Mouse (Mus musculus): ENCODE measurements around the gene Mcam. TPM values are rescaled to one million over a fixed set of nuclear protein-coding genes. Genes with fewer than 3 reads are reported as not detected.
A peak's percentile ranks its signal among the peaks of the same experiment; 100 is the strongest.
"Not testable (repeated sequence)": the region's sequence is repeated elsewhere in the genome, so short reads cannot be mapped to it uniquely, and the experiment has no call there.

Gene Mcam
- polyA plus RNA-seq, 1 experiment from 2014 or later: 72.8 TPM

DNA sequence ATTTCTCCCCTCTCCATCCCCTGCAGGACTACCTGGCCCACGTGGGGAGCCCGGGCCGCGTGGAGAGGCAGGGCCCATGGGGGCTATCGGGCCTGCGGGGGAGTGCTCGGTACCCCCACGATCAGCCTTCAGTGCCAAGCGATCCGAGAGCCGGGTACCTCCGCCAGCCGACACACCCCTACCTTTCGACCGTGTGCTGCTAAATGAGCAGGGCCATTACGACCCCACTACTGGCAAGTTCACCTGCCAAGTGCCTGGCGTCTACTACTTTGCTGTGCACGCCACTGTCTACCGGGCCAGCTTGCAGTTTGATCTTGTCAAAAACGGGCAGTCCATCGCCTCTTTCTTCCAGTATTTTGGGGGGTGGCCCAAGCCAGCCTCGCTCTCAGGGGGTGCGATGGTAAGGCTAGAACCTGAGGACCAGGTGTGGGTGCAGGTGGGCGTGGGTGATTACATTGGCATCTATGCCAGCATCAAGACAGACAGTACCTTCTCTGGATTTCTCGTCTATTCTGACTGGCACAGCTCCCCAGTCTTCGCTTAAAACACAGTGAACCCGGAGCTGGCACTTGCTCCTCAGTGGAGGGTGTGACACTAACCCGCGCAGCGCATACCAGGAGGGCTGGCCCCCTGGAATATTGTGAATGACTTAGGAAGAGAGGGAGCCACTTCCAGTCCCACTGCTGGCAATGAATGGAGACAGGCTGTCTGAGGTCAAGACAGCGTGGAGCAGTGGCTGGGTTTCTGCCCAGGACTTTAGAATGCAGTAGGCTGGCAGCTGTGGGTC is 25.8 kb upstream of the Mcam start:
- H3K27me3 ChIP-seq: no peaks in the 10 kb centered on the region
- no peak for DNase-seq (ENCODE audit: low read depth, low spot score)
- ChIA-PET CTCF (interaction anchor here (1.3 to 1.8 kb wide), 5 partner anchors 11 to 34 kb away, joined by 3 to 6 read pairs (median 5); no protein-coding TSS in a partner anchor), POLR2A (interaction anchor here (1.1 kb wide), 1 partner anchor 125 kb away, joined by 3 read pairs; the partner anchor contains the start of gene Cbl)
- in situ Hi-C loops (cut with MboI; ENCODE audit: low pct_unique_long_range_greater_than_20kb): no loop called here
- TF ChIP-seq CTCF (IDR thresholded peaks at IDR 0.05): no peak
- no peak for ATAC-seq

- DNase-seq (ENCODE audit: low read depth, low spot score) (no peak), ATAC-seq (no peak)
- in situ Hi-C loops (cut with MboI; ENCODE audit: low pct_unique_long_range_greater_than_20kb): no loop called here
- no peak for TF ChIP-seq CTCF (IDR thresholded peaks at IDR 0.05)
- CTCF ChIA-PET: interaction anchor here (1.0 to 1.8 kb wide), 7 partner anchors 10 to 35 kb away, joined by 3 to 6 read pairs (median 5); no protein-coding TSS in a partner anchor
- POLR2A ChIA-PET: no interaction called here
- no peaks in the 10 kb centered on the region for H3K27me3 ChIP-seq
Measured at GRCm38 (mm10) chr9:44109360-44110095, 24.7 kb upstream of the Mcam start.

GRCm38 (mm10) chr9:44111909-44112308 is 22.4 kb upstream of the Mcam start:
- peak; percentile 10 for ATAC-seq
- in situ Hi-C loops (cut with MboI; ENCODE audit: low pct_unique_long_range_greater_than_20kb); H3K27me3 ChIP-seq; POLR2A ChIA-PET; CTCF ChIA-PET; DNase-seq (ENCODE audit: low read depth, low spot score): not testable (repeated sequence)

GRCm38 (mm10) chr9:44113105-44113789 is 21.0 kb upstream of the Mcam start, which contains the start of the genes Gm49380 and Rnf26:
TSS of gene Gm49380 (minus strand) at chr9:44113500.
TSS of gene Rnf26 (minus strand) at chr9:44113517.
- POLR2A ChIA-PET: no interaction called here
- in situ Hi-C loops (cut with MboI; ENCODE audit: low pct_unique_long_range_greater_than_20kb): no loop called here
- H3K27me3 ChIP-seq: no peaks in the 10 kb centered on the region
- no peak for TF ChIP-seq CTCF (IDR thresholded peaks at IDR 0.05)
- peak; percentile 91 for ATAC-seq
- DNase-seq (ENCODE audit: low read depth, low spot score): peak; percentile 85
- CTCF ChIA-PET: interaction anchor here (0.8 to 1.3 kb wide), 3 partner anchors 25 to 46 kb away, joined by 3 to 4 read pairs (median 3); no protein-coding TSS in a partner anchor

GRCm38 (mm10) chr9:44114453-44114852 is 19.8 kb upstream of the Mcam start:
- no peak for ATAC-seq
- in situ Hi-C loops (cut with MboI; ENCODE audit: low pct_unique_long_range_greater_than_20kb): no loop called here
- ChIA-PET POLR2A (no interaction called here), CTCF (interaction anchor here (0.8 to 1.3 kb wide), 2 partner anchors 26 to 47 kb away, joined by 3 to 4 read pairs; no protein-coding TSS in a partner anchor)
- no peak for DNase-seq (ENCODE audit: low read depth, low spot score)
- H3K27me3 ChIP-seq: no peaks in the 10 kb centered on the region
- no peak for TF ChIP-seq CTCF (IDR thresholded peaks at IDR 0.05)

GRCm38 (mm10) chr9:44115599-44115998 is 18.7 kb upstream of the Mcam start:
- TF ChIP-seq CTCF (IDR thresholded peaks at IDR 0.05): no peak
- CTCF ChIA-PET: interaction anchor here (0.9 to 1.1 kb wide), 2 partner anchors 33 to 84 kb away, joined by 3 read pairs; no protein-coding TSS in a partner anchor
- POLR2A ChIA-PET: interaction anchor here (0.5 to 0.6 kb wide), 2 partner anchors 9 to 160 kb away, joined by 3 to 4 read pairs; no protein-coding TSS in a partner anchor
- no peaks in the 10 kb centered on the region for H3K27me3 ChIP-seq
- in situ Hi-C loops (cut with MboI; ENCODE audit: low pct_unique_long_range_greater_than_20kb): no loop called here
- DNase-seq (ENCODE audit: low read depth, low spot score): no peak
- no peak for ATAC-seq

- DNase-seq (ENCODE audit: low read depth, low spot score): no peak
- H3K27me3 ChIP-seq: no peaks in the 10 kb centered on the region
- no peak for ATAC-seq
- ChIA-PET CTCF (interaction anchor here (0.9 to 1.1 kb wide), 2 partner anchors 33 to 84 kb away, joined by 3 read pairs; no protein-coding TSS in a partner anchor), POLR2A (no interaction called here)
- in situ Hi-C loops (cut with MboI; ENCODE audit: low pct_unique_long_range_greater_than_20kb): no loop called here
- peak; percentile 34 for TF ChIP-seq CTCF (IDR thresholded peaks at IDR 0.05)
Measured at GRCm38 (mm10) chr9:44116182-44116581, 18.1 kb upstream of the Mcam start.

- CTCF ChIA-PET: interaction anchor here (0.7 to 1.7 kb wide), 9 partner anchors 10 to 135 kb away, joined by 3 to 5 read pairs (median 3); no protein-coding TSS in a partner anchor
- no peak for DNase-seq (ENCODE audit: low read depth, low spot score)
- no peaks in the 10 kb centered on the region for H3K27me3 ChIP-seq
- POLR2A ChIA-PET: no interaction called here
- peak; percentile 74 for TF ChIP-seq CTCF (IDR thresholded peaks at IDR 0.05)
- ATAC-seq: no peak
- in situ Hi-C loops (cut with MboI; ENCODE audit: low pct_unique_long_range_greater_than_20kb): no loop called here
Measured at GRCm38 (mm10) chr9:44119011-44119410, 15.3 kb upstream of the Mcam start.

DNA sequence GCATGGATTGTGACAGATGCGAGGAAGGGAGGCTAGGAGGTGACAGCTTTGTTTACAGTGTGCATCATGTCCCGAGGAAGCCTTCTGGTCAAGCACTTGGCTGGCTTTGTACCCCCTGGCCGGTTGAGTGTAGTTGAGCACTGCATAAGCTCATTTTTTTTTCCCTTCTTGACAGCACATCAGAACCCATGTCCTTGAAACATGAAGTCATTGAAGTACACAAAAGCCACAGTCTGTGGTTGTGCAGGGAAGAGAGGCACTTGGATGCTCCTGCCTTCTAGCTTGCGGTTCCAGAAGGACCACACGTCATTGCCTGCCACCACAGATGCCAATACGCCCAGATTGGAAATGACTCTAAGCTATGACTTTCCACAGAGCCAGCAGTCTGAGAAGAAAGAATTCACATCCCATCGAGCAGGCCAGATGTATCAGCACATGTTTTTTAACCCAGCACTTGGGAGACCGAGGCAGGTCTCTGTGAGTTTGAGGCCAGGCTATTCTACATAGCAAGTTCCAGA is 14.3 kb upstream of the Mcam start:
- ChIA-PET CTCF (interaction anchor here (0.7 to 1.7 kb wide), 7 partner anchors 11 to 136 kb away, joined by 3 to 5 read pairs (median 3); no protein-coding TSS in a partner anchor), POLR2A (no interaction called here)
- in situ Hi-C loops (cut with MboI; ENCODE audit: low pct_unique_long_range_greater_than_20kb): loop anchor here (10.0 kb wide), 1 partner anchor 115 kb away; the partner anchor contains the start of gene Cbl
- TF ChIP-seq CTCF (IDR thresholded peaks at IDR 0.05): no peak
- H3K27me3 ChIP-seq: no peaks in the 10 kb centered on the region
- ATAC-seq: no peak
- DNase-seq (ENCODE audit: low read depth, low spot score): no peak

All from Patski (cell line).